Mouse (Mus musculus) cerebellum, postnatal 10 days (tissue): ENCODE results near the gene Pds5a.
"Not testable (repeated sequence)": the region's sequence is repeated elsewhere in the genome, so short reads cannot be mapped to it uniquely, and the experiment has no call there.

Experiments
- DNase-seq, 2 experiments: peaks; one replicate each; pipeline ENCODE4 v3.0.0; 2021; ENCODE audit warnings: mixed read lengths in 2 of 2

Gene Pds5a

DNA sequence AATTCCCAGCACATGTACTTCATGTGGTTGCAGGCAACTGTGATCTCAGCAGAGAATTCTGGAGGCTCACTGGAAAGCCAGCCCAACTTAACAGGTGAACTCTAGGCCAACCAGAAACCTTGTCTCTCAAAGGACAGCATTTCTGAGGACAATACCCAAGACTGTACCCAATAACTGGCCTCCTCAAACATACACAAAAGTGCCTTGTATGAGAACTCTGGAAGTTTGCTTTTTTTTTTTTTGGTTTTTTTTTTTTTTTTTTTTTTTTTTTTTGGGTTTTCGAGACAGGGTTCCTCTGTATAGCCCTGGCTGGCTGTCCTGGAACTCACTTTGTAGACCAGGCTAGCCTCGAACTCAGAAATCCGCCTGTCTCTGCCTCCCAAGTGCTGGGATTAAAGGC is 4.0 kb downstream of the Pds5a start:
- DNase-seq: not testable (repeated sequence)

DNA sequence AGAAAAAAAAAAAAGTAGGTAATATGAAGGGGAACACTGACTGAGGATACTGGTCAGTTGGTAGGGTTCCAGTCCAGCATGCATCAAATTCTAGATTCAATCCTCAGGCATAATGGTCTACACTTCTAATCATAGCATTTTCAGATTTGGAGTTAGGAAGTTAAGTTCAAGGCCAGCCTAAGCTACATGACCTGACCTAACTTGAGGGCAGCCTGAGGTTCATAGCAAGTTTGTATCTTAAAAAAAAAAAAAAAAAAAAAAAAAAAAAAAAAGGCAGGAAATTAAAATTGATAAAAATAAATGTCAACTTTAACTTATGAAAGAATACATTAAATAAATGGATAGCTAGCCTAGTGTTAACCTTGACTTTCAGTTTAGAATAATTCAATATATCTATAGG is 5.1 kb downstream of the Pds5a start:
- no peak for DNase-seq

DNA sequence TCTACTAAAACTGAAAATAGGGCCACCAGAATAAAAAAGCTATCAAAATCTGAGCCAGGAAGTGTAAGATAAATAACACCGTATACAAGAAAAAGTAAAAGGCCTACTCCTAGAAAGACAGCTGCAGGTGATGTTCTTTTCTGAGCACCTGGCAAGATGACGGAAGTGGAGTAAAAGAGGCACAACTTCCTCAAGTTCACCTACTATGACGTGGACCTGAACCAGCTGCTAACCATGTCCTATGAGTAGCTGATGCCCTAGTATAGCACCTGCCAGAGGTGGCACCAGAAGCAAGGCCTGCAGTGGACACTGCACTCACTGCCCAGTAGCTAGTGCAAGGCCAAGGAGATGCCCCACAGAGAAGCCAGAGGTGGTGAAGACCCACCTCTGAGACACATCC is 9.3 kb downstream of the Pds5a start:
- no peak for DNase-seq

DNA sequence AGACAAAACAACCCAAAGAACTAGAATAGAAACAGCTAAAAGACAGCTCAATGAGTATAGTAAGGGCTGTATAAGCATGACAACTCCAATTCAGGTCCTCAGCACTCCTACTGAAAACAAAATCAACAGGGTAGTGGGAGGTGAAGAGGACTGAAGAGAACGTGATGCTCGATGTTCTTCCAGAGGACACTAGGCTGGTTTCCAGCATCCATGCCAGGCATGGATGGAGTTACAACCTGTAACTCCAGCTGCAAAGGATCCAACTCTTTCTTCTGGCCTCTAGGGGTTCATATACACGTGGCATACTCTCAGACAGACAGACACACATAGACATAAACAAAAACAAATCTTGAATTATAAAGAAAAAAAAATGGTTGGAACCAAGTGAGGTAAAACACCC is 11.3 kb downstream of the Pds5a start:
- DNase-seq: no peak

- peak in 1 of 2 experiments; percentile 19 for DNase-seq
These were observed 19.2 kb downstream of the Pds5a start for GRCm38 (mm10) chr5:65678826-65679225.

DNA sequence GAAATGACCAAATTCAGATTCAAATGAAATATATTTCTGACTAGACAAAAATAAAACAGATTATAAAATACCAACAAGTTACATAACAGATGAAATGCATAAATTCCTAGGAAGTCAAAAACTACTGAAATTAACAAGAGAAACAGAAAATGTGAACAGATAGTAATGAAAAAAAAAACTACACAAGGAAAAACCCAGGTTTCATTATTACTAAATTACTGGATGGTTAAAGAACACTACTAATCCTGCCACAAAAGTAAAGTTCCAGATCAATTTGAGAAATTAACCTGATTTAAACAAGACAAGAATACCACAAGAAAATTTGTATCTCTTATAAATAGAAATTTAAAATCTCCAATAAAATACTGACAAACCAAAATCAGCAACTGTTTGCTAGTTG is 25.9 kb downstream of the Pds5a start:
- DNase-seq: no peak

DNA sequence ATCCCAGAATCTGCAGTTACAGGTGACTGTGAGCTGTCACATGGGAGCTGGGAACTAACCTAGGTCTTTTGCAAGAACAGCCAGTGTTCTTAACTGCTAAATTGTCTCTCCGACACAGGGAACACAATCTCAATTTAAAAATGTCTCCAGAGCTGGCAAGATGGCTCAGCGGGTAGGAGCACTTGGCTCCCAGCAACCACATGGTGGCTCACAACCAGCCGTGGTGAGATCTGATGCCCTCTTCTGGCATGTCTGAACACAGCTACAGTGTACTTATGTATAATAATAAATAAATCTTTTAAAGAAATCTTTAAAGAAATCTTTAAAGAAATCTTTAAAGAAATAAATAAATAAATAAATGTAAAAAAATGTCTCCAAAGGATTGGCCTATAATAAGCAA is 30.4 kb downstream of the Pds5a start:
- DNase-seq: peak; percentile 10 to 21

- DNase-seq: no peak
These were observed 32.7 kb downstream of the Pds5a start for GRCm38 (mm10) chr5:65665370-65665769.

DNA sequence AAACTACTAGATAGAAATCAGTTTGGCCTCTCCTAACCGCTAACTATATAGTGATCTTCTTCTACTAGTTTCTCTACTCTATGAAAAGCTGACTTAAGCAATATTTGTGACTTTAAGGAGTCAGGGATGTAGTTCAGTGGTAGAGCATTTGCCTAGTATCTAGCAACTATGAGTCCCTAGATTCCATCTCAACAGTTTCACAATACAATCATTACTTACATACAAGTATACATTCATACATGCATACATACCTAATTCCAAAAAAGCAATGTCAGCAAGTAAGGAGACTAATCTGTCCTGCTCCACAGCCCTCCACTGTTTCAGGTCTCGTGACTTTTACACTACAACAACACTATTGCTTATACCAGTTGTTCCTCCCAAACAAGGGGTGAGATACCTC is 36.1 kb downstream of the Pds5a start:
- DNase-seq: no peak

DNA sequence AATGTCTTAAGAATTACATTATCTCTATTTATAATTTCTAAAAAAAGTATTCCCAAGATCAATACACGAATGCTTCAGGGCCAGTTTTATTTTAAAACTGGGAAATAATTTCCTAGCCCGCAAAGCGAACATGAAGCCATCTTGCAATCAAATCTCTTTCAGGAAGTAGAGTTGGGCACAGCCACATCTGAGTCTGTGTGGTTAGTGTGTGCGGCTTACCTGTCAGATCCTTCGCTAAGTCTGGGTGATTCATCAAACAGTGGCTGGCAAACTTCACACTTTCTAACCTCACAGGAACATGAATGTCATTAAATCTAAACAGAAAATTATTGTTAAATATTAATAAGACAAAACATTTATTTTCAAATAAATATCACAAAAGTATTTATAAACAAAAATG is 44.3 kb downstream of the Pds5a start:
- DNase-seq: no peak

GRCm38 (mm10) chr5:65638896-65639295 is 59.2 kb downstream of the Pds5a start:
- no peak for DNase-seq

- no peak for DNase-seq
These were observed 73.7 kb downstream of the Pds5a start for GRCm38 (mm10) chr5:65624340-65624739.

- no peak for DNase-seq
These were observed 84.7 kb downstream of the Pds5a start for GRCm38 (mm10) chr5:65613152-65613924.

DNA sequence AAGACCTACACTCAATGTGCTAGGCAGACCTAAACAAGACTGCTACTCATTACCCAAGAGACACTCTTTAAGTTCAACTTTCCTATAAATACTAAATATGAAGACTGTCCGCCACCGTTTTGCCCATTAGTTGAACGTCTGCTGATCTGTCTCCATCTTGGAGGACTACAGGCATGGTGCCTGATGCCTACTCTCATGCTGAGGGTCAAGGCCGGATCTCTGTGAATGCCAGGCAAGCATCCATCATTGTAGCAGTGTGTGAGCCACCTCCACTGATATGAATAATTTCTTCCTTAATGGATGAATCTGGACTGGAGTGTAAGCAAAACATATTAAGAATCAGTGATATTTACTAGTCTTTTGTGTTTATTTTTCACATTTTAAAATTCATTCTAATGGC is 87.5 kb downstream of the Pds5a start:
- DNase-seq: no peak

- no peak for DNase-seq
These were observed 88.3 kb downstream of the Pds5a start for GRCm38 (mm10) chr5:65609769-65610168.

GRCm38 (mm10) chr5:65606820-65607219 is 91.3 kb downstream of the Pds5a start:
- DNase-seq: no peak

GRCm38 (mm10) chr5:65599681-65600080 is 98.4 kb downstream of the Pds5a start:
- DNase-seq: no peak

DNA sequence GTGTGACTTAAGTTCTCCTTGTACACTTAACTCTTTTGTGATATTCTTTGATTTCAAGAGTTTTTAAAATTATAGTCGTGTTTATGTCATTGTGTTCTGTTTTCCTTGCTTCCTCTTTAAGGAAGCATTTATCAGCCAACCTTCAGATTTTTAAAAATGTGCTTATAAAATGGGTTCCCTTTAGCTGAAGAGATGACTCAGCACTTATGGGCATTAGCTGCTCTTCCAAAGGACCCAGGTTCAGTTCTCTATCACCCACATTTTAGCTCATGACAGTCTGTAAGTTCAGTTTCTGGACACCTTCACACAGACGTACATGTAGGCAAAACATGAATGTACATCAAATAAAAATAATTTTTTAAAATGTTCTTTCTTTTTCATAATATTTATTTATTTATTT is 105.7 kb downstream of the Pds5a start:
- DNase-seq: no peak

DNA sequence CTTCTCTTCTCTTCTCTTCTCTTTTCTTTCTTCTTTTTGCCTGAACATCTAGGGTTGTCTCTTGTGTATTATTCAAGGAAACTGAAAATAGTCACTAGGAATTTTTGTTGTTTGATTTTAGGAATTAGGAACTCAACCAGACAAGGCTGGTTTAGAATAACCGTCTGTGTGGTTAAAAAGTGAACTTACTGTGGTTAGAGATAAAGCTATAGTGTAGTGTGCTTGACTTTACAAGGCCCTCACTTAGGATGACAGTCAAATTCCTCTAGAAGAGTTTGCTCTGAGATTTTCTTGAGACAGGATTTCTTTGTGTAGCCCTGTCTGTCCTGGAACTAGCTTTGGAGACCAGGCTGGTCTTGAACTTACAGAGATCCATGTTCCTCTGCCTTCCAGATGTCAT is 107.9 kb downstream of the Pds5a start:
- DNase-seq: no peak

DNA sequence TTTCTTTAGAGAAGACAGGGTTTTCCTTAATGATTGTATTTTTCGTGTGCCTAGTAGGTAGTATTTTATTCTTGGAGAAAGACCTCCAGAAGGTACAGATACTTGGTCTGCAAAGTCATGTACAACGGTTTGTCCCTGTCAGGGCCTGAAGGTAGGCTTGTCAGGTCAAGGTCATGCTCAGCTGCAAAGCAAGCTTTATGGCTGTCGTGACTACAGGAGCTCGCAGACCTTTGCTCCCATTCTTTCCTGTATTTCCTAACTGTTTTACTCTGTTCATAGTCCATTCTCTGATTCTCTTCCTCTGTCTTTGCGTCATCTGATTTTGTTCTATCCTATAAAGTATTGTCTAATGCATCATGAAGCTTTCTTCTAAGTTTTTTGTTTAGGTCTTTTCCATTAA is 111.8 kb downstream of the Pds5a start:
- no peak for DNase-seq

- no peak for DNase-seq
These were observed 119.5 kb downstream of the Pds5a start for GRCm38 (mm10) chr5:65578545-65578944.

- no peak for DNase-seq
These were observed 122.2 kb downstream of the Pds5a start for GRCm38 (mm10) chr5:65575896-65576295.

GRCm38 (mm10) chr5:65574876-65575275 is 123.2 kb downstream of the Pds5a start:
- DNase-seq: no peak

- no peak for DNase-seq
These were observed 132.6 kb downstream of the Pds5a start for GRCm38 (mm10) chr5:65565486-65565885.
